Mouse (Mus musculus): ENCODE measurements around the gene Spink4.

- TF ChIP-seq CTCF (IDR thresholded peaks at IDR 0.05; ENCODE audit: low read depth) (no peak), EP300 (IDR thresholded peaks at IDR 0.05; ENCODE audit: low read depth) (no peak)
Measured at GRCm38 (mm10) chr4:40923087-40923651, 3.3 kb downstream of the Spink4 start.
